In genomic region chr12:36317820-36318135, GRCm38 (mm10) we compare ENCODE assay signal across 10 mouse cellular contexts. TPM values are rescaled to one million over a fixed set of nuclear protein-coding genes. Genes with fewer than 3 reads are reported as not detected.
DNase-seq lines count a peak whose midpoint lies in the region; ATAC-seq and TF ChIP-seq lines count a peak whose summit lies in the region.
"Had no signal": no experiment of that assay in that cellular context is flagged by ENCODE, and none has a peak within 500 bp of the region (broad histone marks: within the 10 kb centered on the region; RNA-seq: fewer than 3 reads in every experiment).

No protein-coding gene starts in this region.

- TF ChIP-seq POLR2A in heart, adult 2 months (IDR thresholded peaks at IDR 0.05; ENCODE audit: insufficient read depth, low read depth, low read length) = no peak

- no peaks in the 10 kb centered on the region; the same call in 1 of the 2 replicates for H3K27me3 ChIP-seq in heart, embryonic 10.5 days (ENCODE audit: insufficient read depth, poor library complexity, severe bottlenecking)
- H3K27me3 ChIP-seq in heart, adult 2 months (ENCODE audit: control insufficient read depth, insufficient read depth, low read length) = 0 out of 2 replicates have a peak, but pooled peaks cover 1% of the 10 kb centered on the region
- H3K27me3 ChIP-seq in embryonic facial prominence, embryonic 12.5 days = no peaks in the 10 kb centered on the region
- no peaks in the 10 kb centered on the region for H3K27me3 ChIP-seq in intestine, embryonic 15.5 days (replicated peaks)

- H3K79me2 ChIP-seq in heart, adult 2 months (replicated peaks; ENCODE audit: control insufficient read depth, insufficient read depth, low read length) = no peaks in the 10 kb centered on the region

- WGBS in heart, embryonic 10.5 days = 31% methylated on average over 3 of the region's 3 CpGs
- WGBS in heart, adult 2 months = 29% methylated on average over 3 of the region's 3 CpGs
- 12% methylated on average over 3 of the region's 3 CpGs for WGBS in embryonic facial prominence, embryonic 12.5 days
- WGBS in intestine, embryonic 15.5 days = 16% methylated on average over 3 of the region's 3 CpGs

- H3K4me3 ChIP-seq in heart, embryonic 10.5 days = peak overlapping the region; percentile 65
- no peak overlapping the region for H3K4me3 ChIP-seq in heart, adult 2 months
- peak overlapping the region; percentile 49; the same call in 1 of the 2 replicates for H3K4me3 ChIP-seq in embryonic facial prominence, embryonic 12.5 days
- H3K4me3 ChIP-seq in intestine, embryonic 15.5 days (replicated peaks) = no peak overlapping the region

- H3K9ac ChIP-seq in heart, adult 2 months (ENCODE audit: low read depth, low read length) = no peak overlapping the region
- no peak overlapping the region for H3K9ac ChIP-seq in embryonic facial prominence, embryonic 12.5 days
- no peak overlapping the region for H3K9ac ChIP-seq in intestine, embryonic 15.5 days

- DNase-seq in heart, embryonic 10.5 days (ENCODE audit: low spot score) = no peak
- no peak for DNase-seq in heart, adult 2 months
- peak; percentile 24 for DNase-seq in mesoderm, embryonic 11.5 days (ENCODE audit: low read depth, low spot score)
- DNase-seq in gastrocnemius, adult 18-20 months (ENCODE audit: low spot score) = no peak
- DNase-seq in layer of hippocampus, adult 9-10 months (ENCODE audit: low spot score) = no peak

- H3K9me3 ChIP-seq in heart, embryonic 10.5 days = no peaks in the 10 kb centered on the region
- H3K9me3 ChIP-seq in embryonic facial prominence, embryonic 12.5 days = no peaks in the 10 kb centered on the region
- no peaks in the 10 kb centered on the region for H3K9me3 ChIP-seq in intestine, embryonic 15.5 days

- no peak overlapping the region for H3K27ac ChIP-seq in heart, embryonic 10.5 days
- no peak overlapping the region for H3K27ac ChIP-seq in heart, adult 2 months
- no peak overlapping the region for H3K27ac ChIP-seq in embryonic facial prominence, embryonic 12.5 days
- no peak overlapping the region for H3K27ac ChIP-seq in intestine, embryonic 15.5 days

- ATAC-seq in embryonic facial prominence, embryonic 12.5 days (ENCODE audit: insufficient number of reproducible peaks, insufficient read depth, low FRiP score, low TSS enrichment) = no peak
- no peak for ATAC-seq in intestine, embryonic 15.5 days
- no peak for ATAC-seq in frontal cortex, adult (ENCODE audit: low TSS enrichment)

- no peaks in the 10 kb centered on the region for H3K4me1 ChIP-seq in heart, embryonic 10.5 days
- no peaks in the 10 kb centered on the region for H3K4me1 ChIP-seq in heart, adult 2 months (ENCODE audit: control insufficient read depth, insufficient read depth, low read length)
- H3K4me1 ChIP-seq in embryonic facial prominence, embryonic 12.5 days = peaks cover 18% of the 10 kb centered on the region
- H3K4me1 ChIP-seq in intestine, embryonic 15.5 days (replicated peaks) = peaks cover 2% of the 10 kb centered on the region; the same call in 1 of the 2 replicates

- TF ChIP-seq EP300 in heart, adult 2 months (IDR thresholded peaks at IDR 0.05; ENCODE audit: insufficient read depth, low read depth, low read length) = no peak

- intact Hi-C loops in heart, adult 2 months (cut with DNase I) = loop anchor here (5.0 kb wide), 1 partner anchor 35 kb away; no protein-coding TSS in a partner anchor

- TF ChIP-seq CTCF in heart, adult 2 months (IDR thresholded peaks at IDR 0.05) = no peak

- peak overlapping the region; percentile 80 for H3K4me2 ChIP-seq in embryonic facial prominence, embryonic 12.5 days (replicated peaks)
- H3K4me2 ChIP-seq in intestine, embryonic 15.5 days (replicated peaks) = peak overlapping the region; percentile 90; the same call in 1 of the 2 replicates

- H3K36me3 ChIP-seq in heart, embryonic 10.5 days = no peaks in the 10 kb centered on the region
- no peaks in the 10 kb centered on the region for H3K36me3 ChIP-seq in heart, adult 2 months (ENCODE audit: control insufficient read depth, insufficient read depth, low read length)
- H3K36me3 ChIP-seq in embryonic facial prominence, embryonic 12.5 days = no peaks in the 10 kb centered on the region
- H3K36me3 ChIP-seq in intestine, embryonic 15.5 days = no peaks in the 10 kb centered on the region

RNA-seq across cellular contexts. Expression of gene Sostdc1, which starts 3.8 kb away (rescaled TPM):
- 1.4 and 4.9 TPM in 2 replicates for polyA plus RNA-seq in heart, embryonic 10.5 days (2016; fragmentation: Nextera tagmentation; extraction: Ambion mirVana)
- under 1 TPM; 0.27 to 0.31 TPM for total RNA-seq in heart, adult 2 months (2021)
- 0.49 and 0.73 TPM in 2 replicates for polyA plus RNA-seq in heart, adult 2 months (2012; rRNA removed)
- polyA plus RNA-seq in embryonic facial prominence, embryonic 12.5 days (2016; fragmentation: Nextera tagmentation; extraction: Ambion mirVana) = 59.7 and 63.6 TPM in 2 replicates
- polyA plus RNA-seq in intestine, embryonic 15.5 days (2015; fragmentation: Nextera tagmentation; extraction: Ambion mirVana) = 4.6 and 5.6 TPM in 2 replicates
- under 1 TPM; 0.12 to 0.16 TPM for total RNA-seq in gastrocnemius, adult 18-20 months (2021)
- total RNA-seq: liver, adult 2 months; neutrophil, adult 5-6 weeks had no signal
- polyA plus RNA-seq: liver, adult 2 months had no signal

Comparison
In these comparisons a context has a peak if more than half of its experiments do, and no peak if none do; other contexts are left out.
1. H3K4me3 ChIP-seq: peak in heart, embryonic 10.5 days (single experiment) and embryonic facial prominence, embryonic 12.5 days (single experiment); none in heart, adult 2 months (single experiment) and intestine, embryonic 15.5 days (single experiment).